Comparison of ENCODE assay signal across 8 mouse cellular contexts in the genomic region with DNA sequence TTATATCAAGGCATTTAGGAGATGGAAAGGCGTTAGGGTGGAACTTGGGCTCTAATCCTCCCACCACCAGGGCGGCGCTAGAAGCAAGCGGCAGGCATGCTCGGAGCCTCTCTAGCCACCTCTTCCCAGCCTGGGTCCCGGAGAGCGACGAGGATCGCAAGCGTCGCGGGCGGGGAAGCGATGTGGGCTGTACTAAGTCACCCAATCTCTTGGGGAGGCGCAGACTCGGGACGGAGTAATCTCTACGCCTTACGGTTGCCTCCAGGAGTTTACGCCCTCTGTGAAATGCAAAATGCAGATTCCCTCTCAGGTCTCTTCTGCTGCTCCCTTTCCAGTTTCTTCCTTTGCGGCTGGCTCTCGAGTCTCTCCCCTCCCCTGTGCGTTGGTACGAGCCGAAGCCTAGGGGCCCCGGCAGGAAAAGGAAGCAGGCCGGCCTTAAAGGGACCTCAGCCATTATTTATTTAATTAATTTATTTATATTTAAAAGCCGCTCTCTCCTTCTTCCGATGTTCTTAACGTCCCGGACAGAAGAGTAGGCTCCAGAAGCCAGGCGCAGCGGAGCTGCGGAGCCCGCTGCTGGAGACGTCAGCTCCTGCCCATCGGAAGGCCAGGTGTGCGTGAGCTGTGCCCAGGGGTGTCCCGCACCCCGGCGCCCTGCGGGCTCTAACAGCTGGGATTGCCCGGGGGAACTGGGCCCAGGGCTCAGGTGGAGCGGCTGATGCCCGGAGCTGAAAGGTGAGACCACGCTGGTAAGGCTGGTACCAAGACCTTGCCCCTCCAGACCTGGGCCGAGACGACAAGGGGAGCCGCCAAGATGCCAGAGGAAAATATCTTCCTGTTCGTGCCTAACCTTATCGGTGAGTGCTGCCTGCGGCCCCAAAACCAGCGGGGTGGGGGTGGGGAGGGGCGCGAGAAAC. TPM values are rescaled to one million over a fixed set of nuclear protein-coding genes. Genes with fewer than 3 reads are reported as not detected.
DNase-seq lines count a peak whose midpoint lies in the region; ATAC-seq and TF ChIP-seq lines count a peak whose summit lies in the region.

Gene Cdiptos, minus strand, starts transcription at position 149 of the 917 bp plus-strand sequence.

- H3K9me3 ChIP-seq in MEL (replicated peaks; ENCODE audit: insufficient read depth, low read length), result no peaks in the 10 kb centered on the region
- H3K9me3 ChIP-seq in hindbrain, embryonic 10.5 days, result no peaks in the 10 kb centered on the region
- H3K9me3 ChIP-seq in lung, postnatal 0 days (ENCODE audit: low read length), result no peaks in the 10 kb centered on the region

- H3K27me3 ChIP-seq in MEL (ENCODE audit: control insufficient read depth in 1 of 2, insufficient read depth in 2 of 2, low read length in 2 of 2), result no peaks in the 10 kb centered on the region
- no peaks in the 10 kb centered on the region for H3K27me3 ChIP-seq in cerebellum, adult 2 months (ENCODE audit: control insufficient read depth, insufficient read depth, low read length)
- no peaks in the 10 kb centered on the region for H3K27me3 ChIP-seq in hindbrain, embryonic 10.5 days (ENCODE audit: insufficient read depth, poor library complexity, severe bottlenecking)
- H3K27me3 ChIP-seq in lung, postnatal 0 days (replicated peaks; ENCODE audit: insufficient read depth, low read length), result no peaks in the 10 kb centered on the region

- peaks cover 0 to 13% of the 10 kb centered on the region in 2 experiments; a peak in 2 of 4 replicates for H3K4me1 ChIP-seq in MEL (ENCODE audit: control insufficient read depth in 1 of 2, insufficient read depth in 2 of 2, low read length in 2 of 2)
- peaks cover 14% of the 10 kb centered on the region for H3K4me1 ChIP-seq in cerebellum, adult 2 months (ENCODE audit: control insufficient read depth, insufficient read depth, low read length)
- peaks cover 27% of the 10 kb centered on the region for H3K4me1 ChIP-seq in hindbrain, embryonic 10.5 days (replicated peaks)
- peaks cover 5% of the 10 kb centered on the region for H3K4me1 ChIP-seq in lung, postnatal 0 days (ENCODE audit: insufficient read depth, low read depth, low read length)

- TF ChIP-seq RAD21 in MEL (IDR thresholded peaks at IDR 0.05; ENCODE audit: low read depth, low read length), result no peak

- peak within 1 kb of the TSS; percentile 93 for H3K27ac ChIP-seq in MEL (ENCODE audit: control insufficient read depth, low read depth, low read length)
- H3K27ac ChIP-seq in cerebellum, adult 2 months (ENCODE audit: insufficient read depth, low read length), result peak within 1 kb of the TSS; percentile 100
- H3K27ac ChIP-seq in hindbrain, embryonic 10.5 days, result peak within 1 kb of the TSS; percentile 99
- H3K27ac ChIP-seq in lung, postnatal 0 days (ENCODE audit: low read length), result peak within 1 kb of the TSS; percentile 99

- TF ChIP-seq POLR2A in MEL (IDR thresholded peaks at IDR 0.05; ENCODE audit: control insufficient read depth in 1 of 2, insufficient read depth in 1 of 2, low read depth in 1 of 2, low read length in 2 of 2, poor library complexity in 1 of 2), result peak; percentile 59 to 67; a peak in 3 of 4 replicates
- TF ChIP-seq POLR2A in cerebellum, adult 2 months (IDR thresholded peaks at IDR 0.05; ENCODE audit: borderline replicate concordance, insufficient read depth, low read length), result no peak

- DNase-seq in MEL (ENCODE audit: low read depth, low spot score), result peak; percentile 99
- peak; percentile 95 to 97 for DNase-seq in cerebellum, adult 2 months
- DNase-seq in forelimb bud, embryonic 11.5 days (ENCODE audit: low read depth, low spot score), result peak; percentile 96
- DNase-seq in hindbrain, embryonic 10.5 days (ENCODE audit: low spot score), result peak; percentile 96
- DNase-seq in layer of hippocampus, adult 9-11 months, result peak; percentile 96
- DNase-seq in lung, postnatal 0 days (ENCODE audit: low spot score), result peak; percentile 98
- DNase-seq in ovary, postnatal 14 days (ENCODE audit: low spot score), result peak; percentile 92
- peak; percentile 97 for DNase-seq in thymus, postnatal 14 days

- peak within 1 kb of the TSS; percentile 75 to 95 for H3K4me3 ChIP-seq in MEL (ENCODE audit: control insufficient read depth in 1 of 2, insufficient read depth in 1 of 2, low read depth in 2 of 2, low read length in 2 of 2)
- H3K4me3 ChIP-seq in cerebellum, adult 2 months (replicated peaks; ENCODE audit: insufficient read depth, low read depth, low read length), result peak within 1 kb of the TSS; percentile 75
- H3K4me3 ChIP-seq in hindbrain, embryonic 10.5 days, result peak within 1 kb of the TSS; percentile 98
- H3K4me3 ChIP-seq in lung, postnatal 0 days (ENCODE audit: low read depth, low read length), result peak within 1 kb of the TSS; percentile 99

- TF ChIP-seq CTCF in MEL (IDR thresholded peaks at IDR 0.05 in 2 of 3, conservative IDR thresholded peaks at IDR 0.05 in 1 of 3; ENCODE audit: control insufficient read depth in 1 of 3, insufficient read depth in 1 of 3, low read depth in 2 of 3, low read length in 3 of 3, poor library complexity in 1 of 3, severe bottlenecking in 1 of 3), result peak; percentile 91 to 96 (median 95)
- TF ChIP-seq CTCF in cerebellum, adult 2 months (IDR thresholded peaks at IDR 0.05; ENCODE audit: borderline replicate concordance, insufficient read depth, low read depth, low read length), result peak; percentile 90
- TF ChIP-seq CTCF in lung, postnatal 0 days (IDR thresholded peaks at IDR 0.05), result peak; percentile 98

- under 1% methylated on average over 55 of the region's 55 CpGs for WGBS in cerebellum, adult 2 months
- WGBS in hindbrain, embryonic 10.5 days, result under 1% methylated on average over 55 of the region's 55 CpGs
- 1% methylated on average over 51 of the region's 55 CpGs for WGBS in lung, postnatal 0 days

- peak within 1 kb of the TSS; percentile 81 for H3K9ac ChIP-seq in MEL (ENCODE audit: control insufficient read depth, low read depth, low read length, poor library complexity, severe bottlenecking)
- H3K9ac ChIP-seq in lung, postnatal 0 days (replicated peaks; ENCODE audit: low read depth), result peak within 1 kb of the TSS; percentile 98

- peaks cover 12% of the 10 kb centered on the region for H3K79me2 ChIP-seq in MEL (ENCODE audit: control insufficient read depth, insufficient read depth, low read length, poor library complexity)

- H3K4me2 ChIP-seq in lung, postnatal 0 days (replicated peaks; ENCODE audit: low read depth, low read length), result peak within 1 kb of the TSS; percentile 83

- ATAC-seq in lung, postnatal 0 days, result peak; percentile 96

- H3K36me3 ChIP-seq in MEL (ENCODE audit: control insufficient read depth in 1 of 2, insufficient read depth in 2 of 2, low read length in 2 of 2), result peaks cover 0 to 8% of the 10 kb centered on the region in 2 experiments; a peak in 2 of 4 replicates
- peaks cover 36% of the 10 kb centered on the region for H3K36me3 ChIP-seq in hindbrain, embryonic 10.5 days
- peaks cover 7% of the 10 kb centered on the region for H3K36me3 ChIP-seq in lung, postnatal 0 days (ENCODE audit: insufficient read depth, low read length)

- TF ChIP-seq EP300 in MEL (IDR thresholded peaks at IDR 0.05; ENCODE audit: low read depth in 1 of 2, low read length in 2 of 2), result peak in 1 of 2 experiments; percentile 21; a peak in 1 of 4 replicates
- peak; percentile 66; the same call in 1 of the 2 replicates for TF ChIP-seq EP300 in lung, postnatal 0 days (IDR thresholded peaks at IDR 0.05)

TF ChIP-seq in MEL, 35 proteins besides CTCF, POLR2A, EP300 and RAD21:
- TF ChIP-seq CHD2 (IDR thresholded peaks at IDR 0.05; ENCODE audit: low read length) (no peak), MAZ (IDR thresholded peaks at IDR 0.05; ENCODE audit: low read depth, low read length) (peak; percentile 32; the same call in 1 of the 2 replicates), RCOR1 (IDR thresholded peaks at IDR 0.05; ENCODE audit: low read depth, low read length) (no peak), MYB (IDR thresholded peaks at IDR 0.05; ENCODE audit: low read depth, low read length) (no peak), MYC (IDR thresholded peaks at IDR 0.05; ENCODE audit: low read depth, low read length) (peak; percentile 86), USF1 (IDR thresholded peaks at IDR 0.05; ENCODE audit: low read depth, low read length) (no peak), ZKSCAN1 (IDR thresholded peaks at IDR 0.05; ENCODE audit: low read depth, low read length) (no peak), SIN3A (IDR thresholded peaks at IDR 0.05; ENCODE audit: low read length) (peak; percentile 95), MAX (IDR thresholded peaks at IDR 0.05; ENCODE audit: low read length) (peak; percentile 67; the same call in 1 of the 2 replicates), HCFC1 (IDR thresholded peaks at IDR 0.05; ENCODE audit: low read depth, low read length) (peak; percentile 91), NELFE (IDR thresholded peaks at IDR 0.05; ENCODE audit: low read depth, low read length) (peak; percentile 49), MXI1 (IDR thresholded peaks at IDR 0.05; ENCODE audit: low read depth, low read length) (peak; percentile 83), USF2 (IDR thresholded peaks at IDR 0.05; ENCODE audit: borderline replicate concordance in 1 of 2, insufficient read depth in 1 of 2, low read depth in 1 of 2, low read length in 2 of 2) (no peak), NRF1 (IDR thresholded peaks at IDR 0.05; ENCODE audit: insufficient read depth, low read depth, low read length, poor library complexity, severe bottlenecking) (peak; percentile 50; the same call in 1 of the 2 replicates), TBP (IDR thresholded peaks at IDR 0.05; ENCODE audit: low read depth, low read length) (peak; percentile 75), ELF1 (IDR thresholded peaks at IDR 0.05; ENCODE audit: low read depth, low read length) (peak; percentile 76), TCF12 (IDR thresholded peaks at IDR 0.05; ENCODE audit: low read depth, low read length) (peak; percentile 25; the same call in 1 of the 2 replicates), ETS1 (IDR thresholded peaks at IDR 0.05; ENCODE audit: low read depth, low read length) (no peak), GABPA (IDR thresholded peaks at IDR 0.05; ENCODE audit: low read depth, low read length) (no peak; the same call in 1 of the 2 replicates), MEF2A (IDR thresholded peaks at IDR 0.05; ENCODE audit: extremely low read depth, insufficient replicate concordance, low read depth, low read length, poor library complexity, severe bottlenecking) (no peak), E2F4 (IDR thresholded peaks at IDR 0.05; ENCODE audit: borderline replicate concordance, low read depth, low read length) (no peak), CHD1 (IDR thresholded peaks at IDR 0.05; ENCODE audit: low read depth, low read length) (peak; percentile 100)

RNA-seq across cellular contexts. Expression of gene Cdiptos, which starts in this region (rescaled TPM):
- 0.35 and 0.49 TPM in 2 replicates for total RNA-seq in MEL (2012; rRNA removed)
- 1 to 10 TPM in 1 of 2 experiments, not detected in 1; 1.8 TPM for polyA plus RNA-seq in MEL (2012; ENCODE audit: insufficient read depth in 1 of 2, insufficient read length in 2 of 2, low read depth in 1 of 2, low replicate concordance in 2 of 2, missing spikeins in 1 of 2)
- polyA plus RNA-seq in cerebellum, adult 2 months (2012; rRNA removed), result 0.92 and 1.1 TPM in 2 replicates
- polyA plus RNA-seq in hindbrain, embryonic 10.5 days (2016; fragmentation: Nextera tagmentation; extraction: Ambion mirVana), result 0.63 and 1.0 TPM in 2 replicates
- 3.0 and 3.3 TPM in 2 replicates for polyA plus RNA-seq in lung, postnatal 0 days (2015; fragmentation: Nextera tagmentation; extraction: Ambion mirVana)

Comparison
In these comparisons a context has a peak if more than half of its experiments do, and no peak if none do; other contexts are left out.
1. Peak in every context shown above with its lines: DNase-seq, ATAC-seq, H3K4me3 ChIP-seq and H3K27ac ChIP-seq.